Mouse (Mus musculus) leukemia stem cell, adult 10-12 weeks (primary cell): ENCODE measurements around the gene Thumpd3. TPM values are rescaled to one million over a fixed set of nuclear protein-coding genes. Genes with fewer than 3 reads are reported as not detected.

Experiments
- polyA plus RNA-seq: library from polyadenylated mRNA; stranded (reverse); fragments of >175 nt; gene quantifications from 2 replicates; pipeline ENCODE4 v1.2.3, GENCODE M21; 2012; ENCODE audit warnings: low replicate concordance

Thumpd3 gene
- polyA plus RNA-seq, result 1.6 and 6.1 TPM in 2 replicates

GRCm38 (mm10) chr6:113046041-113046975 is at the start of gene Thumpd3:
Gene Thumpd3, plus strand, starts transcription at chr6:113046225.

GRCm38 (mm10) chr6:113076686-113077516 is 30.9 kb downstream of the Thumpd3 start, which contains the start of gene Setd5:
Gene Setd5, plus strand, starts transcription at chr6:113077365.

Other genes starting within 250 kb of the Thumpd3 start
- 0.50 and 0.69 TPM in 2 replicates for gene Srgap3, start 99.0 kb upstream of the Thumpd3 start, polyA plus RNA-seq
- 50.2 and 70.5 TPM in 2 replicates for gene Setd5, start 31.1 kb downstream of the Thumpd3 start, polyA plus RNA-seq
- gene Lhfpl4, start 149.2 kb downstream of the Thumpd3 start, polyA plus RNA-seq, result 0.07 TPM in 1 of 2 replicates, not detected in the other
- 64.5 and 115 TPM in 2 replicates for gene Mtmr14, start 191.6 kb downstream of the Thumpd3 start, polyA plus RNA-seq
- not detected in 2 replicates for gene Cpne9, start 236.1 kb downstream of the Thumpd3 start, polyA plus RNA-seq